Mouse (Mus musculus) kidney, adult 11 months (tissue): ENCODE measurements around the gene Asb18.

ENCODE experiments used
- DNase-seq: peaks from one replicate; pipeline ENCODE4 v3.0.0; 2022

Gene Asb18

GRCm38 (mm10) chr1:90014446-90014845 lies at the start of gene Asb18:
Gene Asb18, minus strand, starts transcription at chr1:90014666.
- DNase-seq, result no peak

GRCm38 (mm10) chr1:90060599-90060998 lies 46.1 kb upstream of the Asb18 start:
- peak; percentile 41 for DNase-seq

- no peak for DNase-seq
Measured at GRCm38 (mm10) chr1:90060054-90060453, 45.6 kb upstream of the Asb18 start.

GRCm38 (mm10) chr1:90054991-90055390 lies 40.5 kb upstream of the Asb18 start:
- no peak for DNase-seq

- peak; percentile 15 for DNase-seq
Measured at GRCm38 (mm10) chr1:90051347-90051746, 36.9 kb upstream of the Asb18 start.

- DNase-seq, result no peak
Measured at GRCm38 (mm10) chr1:90050046-90050739, 35.7 kb upstream of the Asb18 start.

GRCm38 (mm10) chr1:90028305-90028704 lies 13.8 kb upstream of the Asb18 start:
- no peak for DNase-seq

GRCm38 (mm10) chr1:90026945-90027344 lies 12.5 kb upstream of the Asb18 start:
- no peak for DNase-seq

- no peak for DNase-seq
Measured at GRCm38 (mm10) chr1:90020336-90020735, 5.9 kb upstream of the Asb18 start.

GRCm38 (mm10) chr1:90018071-90018470 lies 3.6 kb upstream of the Asb18 start:
- no peak for DNase-seq

- no peak for DNase-seq
Measured at GRCm38 (mm10) chr1:90013273-90013672, 1.2 kb downstream of the Asb18 start.

GRCm38 (mm10) chr1:90012850-90013249 lies 1.6 kb downstream of the Asb18 start:
- DNase-seq, result no peak

- no peak for DNase-seq
Measured at GRCm38 (mm10) chr1:90012168-90012567, 2.3 kb downstream of the Asb18 start.

GRCm38 (mm10) chr1:90010077-90010476 lies 4.4 kb downstream of the Asb18 start:
- DNase-seq, result no peak

- no peak for DNase-seq
Measured at GRCm38 (mm10) chr1:90009188-90009587, 5.3 kb downstream of the Asb18 start.

GRCm38 (mm10) chr1:90006666-90007065 lies 7.8 kb downstream of the Asb18 start:
- DNase-seq, result no peak

- no peak for DNase-seq
Measured at GRCm38 (mm10) chr1:90000981-90001380, 13.5 kb downstream of the Asb18 start.

GRCm38 (mm10) chr1:89999858-90000257 lies 14.6 kb downstream of the Asb18 start:
- no peak for DNase-seq

GRCm38 (mm10) chr1:89998696-89999095 lies 15.8 kb downstream of the Asb18 start:
- DNase-seq, result no peak

GRCm38 (mm10) chr1:89998076-89998475 lies 16.4 kb downstream of the Asb18 start:
- DNase-seq, result no peak

GRCm38 (mm10) chr1:89992256-89992655 lies 22.2 kb downstream of the Asb18 start:
- DNase-seq, result no peak

- DNase-seq, result no peak
Measured at GRCm38 (mm10) chr1:89977261-89977660, 37.2 kb downstream of the Asb18 start.

- DNase-seq, result no peak
Measured at GRCm38 (mm10) chr1:89976411-89976810, 38.1 kb downstream of the Asb18 start.

GRCm38 (mm10) chr1:89974541-89974940 lies 39.9 kb downstream of the Asb18 start:
- DNase-seq, result no peak

GRCm38 (mm10) chr1:89971848-89972247 lies 42.6 kb downstream of the Asb18 start:
- no peak for DNase-seq
